Mouse (Mus musculus) urinary bladder, postnatal 14 days (tissue): ENCODE results near the gene Hip1r.
A peak's percentile ranks its signal among the peaks of the same experiment; 100 is the strongest.

Experiments
- DNase-seq: peaks from one replicate; pipeline ENCODE4 v3.0.0; 2021; ENCODE audit warnings: low spot score

The Hip1r gene

GRCm38 (mm10) chr5:123974179-123974485, 704 bp downstream of the Hip1r start:
- no peak for DNase-seq

- peak; percentile 60 for DNase-seq
Observed at GRCm38 (mm10) chr5:123974616-123975111, 1.2 kb downstream of the Hip1r start.

- peak; percentile 60 for DNase-seq
Observed at GRCm38 (mm10) chr5:123975668-123976180, 2.3 kb downstream of the Hip1r start.

GRCm38 (mm10) chr5:123977231-123977630, 3.8 kb downstream of the Hip1r start:
- DNase-seq, result no peak

- no peak for DNase-seq
Observed at GRCm38 (mm10) chr5:123978131-123978530, 4.7 kb downstream of the Hip1r start.

GRCm38 (mm10) chr5:123979221-123979979, 6.0 kb downstream of the Hip1r start:
- no peak for DNase-seq

- no peak for DNase-seq
Observed at GRCm38 (mm10) chr5:123979980-123980369, 6.5 kb downstream of the Hip1r start.

- DNase-seq, result no peak
Observed at GRCm38 (mm10) chr5:123980521-123981249, 7.3 kb downstream of the Hip1r start.

GRCm38 (mm10) chr5:123981250-123981554, 7.8 kb downstream of the Hip1r start:
- no peak for DNase-seq

GRCm38 (mm10) chr5:123982838-123983237, 9.4 kb downstream of the Hip1r start:
- DNase-seq, result no peak

GRCm38 (mm10) chr5:123985434-123985833, 12.0 kb downstream of the Hip1r start:
- no peak for DNase-seq

- DNase-seq, result no peak
Observed at GRCm38 (mm10) chr5:123986925-123987324, 13.5 kb downstream of the Hip1r start.

GRCm38 (mm10) chr5:123987511-123987910, 14.1 kb downstream of the Hip1r start:
- DNase-seq, result no peak

- DNase-seq, result no peak
Observed at GRCm38 (mm10) chr5:123989941-123990885, 16.8 kb downstream of the Hip1r start.

GRCm38 (mm10) chr5:123991321-123991720, 17.9 kb downstream of the Hip1r start:
- no peak for DNase-seq

- DNase-seq, result peak; percentile 80
Observed at GRCm38 (mm10) chr5:123992193-123992637, 18.8 kb downstream of the Hip1r start.

- peak; percentile 91 for DNase-seq
Observed at GRCm38 (mm10) chr5:123992794-123993193, 19.4 kb downstream of the Hip1r start.

- DNase-seq, result no peak
Observed at GRCm38 (mm10) chr5:123993263-123994036, 20.0 kb downstream of the Hip1r start.

- DNase-seq, result no peak
Observed at GRCm38 (mm10) chr5:123994468-123994867, 21.0 kb downstream of the Hip1r start.

GRCm38 (mm10) chr5:123995388-123995787, 22.0 kb downstream of the Hip1r start:
- no peak for DNase-seq

GRCm38 (mm10) chr5:123996194-123996593, 22.8 kb downstream of the Hip1r start:
- DNase-seq, result no peak
